Mouse (Mus musculus): ENCODE measurements at regions not wholly inside any gene's neighbourhood (a gene's known extent, or its start where the extent isn't known, plus 50 kb on each side); places are given as distances from the start of the nearest gene placed in this dataset.
"Not testable (repeated sequence)": the region's sequence is repeated elsewhere in the genome, so short reads cannot be mapped to it uniquely, and the experiment has no call there.

- H3K4me3 ChIP-seq, result no peak overlapping the region
- H3K4me1 ChIP-seq, result no peaks in the 10 kb centered on the region
- 65% methylated on average over 7 of the region's 7 CpGs for WGBS
- no peak overlapping the region for H3K27ac ChIP-seq
- no peaks in the 10 kb centered on the region for H3K36me3 ChIP-seq
- no peaks in the 10 kb centered on the region for H3K9me3 ChIP-seq
- no peak overlapping the region for H3K9ac ChIP-seq
- H3K4me2 ChIP-seq, result no peak overlapping the region
- H3K27me3 ChIP-seq, result no peaks in the 10 kb centered on the region
- ATAC-seq (ENCODE audit: borderline replicate concordance, extremely low read depth, low FRiP score, low TSS enrichment), result no peak
Observed at GRCm38 (mm10) chr13:72495353-72495752, 133.3 kb upstream of the Irx2 start.

- Histone ChIP-seq H3K4me1 (no peaks in the 10 kb centered on the region), H3K36me3 (no peaks in the 10 kb centered on the region), H3K27me3 (no peaks in the 10 kb centered on the region), H3K9ac (no peak overlapping the region), H3K9me3 (no peaks in the 10 kb centered on the region), H3K4me3 (no peak overlapping the region), H3K27ac (no peak overlapping the region), H3K4me2 (no peak overlapping the region)
- ATAC-seq (ENCODE audit: borderline replicate concordance, extremely low read depth, low FRiP score, low TSS enrichment), result no peak
- 70% methylated on average over 5 of the region's 5 CpGs for WGBS
Observed at GRCm38 (mm10) chr13:72497036-72497435, 131.6 kb upstream of the Irx2 start.

- Histone ChIP-seq H3K4me2 (no peak overlapping the region), H3K27me3 (no peaks in the 10 kb centered on the region), H3K9ac (no peak overlapping the region), H3K27ac (no peak overlapping the region), H3K36me3 (no peaks in the 10 kb centered on the region), H3K9me3 (no peaks in the 10 kb centered on the region), H3K4me1 (no peaks in the 10 kb centered on the region), H3K4me3 (no peak overlapping the region)
- 8% methylated on average over 10 of the region's 10 CpGs for WGBS
- ATAC-seq (ENCODE audit: borderline replicate concordance, extremely low read depth, low FRiP score, low TSS enrichment), result no peak
Observed at GRCm38 (mm10) chr13:72497521-72497920, 131.1 kb upstream of the Irx2 start.

GRCm38 (mm10) chr13:72505954-72506353 lies 122.7 kb upstream of the Irx2 start:
- WGBS, result 76% methylated on average over 4 of the region's 4 CpGs
- no peaks in the 10 kb centered on the region for H3K36me3 ChIP-seq
- H3K27me3 ChIP-seq, result no peaks in the 10 kb centered on the region
- no peak for ATAC-seq (ENCODE audit: borderline replicate concordance, extremely low read depth, low FRiP score, low TSS enrichment)
- H3K27ac ChIP-seq, result no peak overlapping the region
- no peaks in the 10 kb centered on the region for H3K4me1 ChIP-seq
- H3K4me3 ChIP-seq, result no peak overlapping the region
- no peak overlapping the region for H3K9ac ChIP-seq
- no peaks in the 10 kb centered on the region for H3K9me3 ChIP-seq
- H3K4me2 ChIP-seq, result no peak overlapping the region

- Histone ChIP-seq H3K27me3 (no peaks in the 10 kb centered on the region), H3K4me3 (no peak overlapping the region), H3K4me2 (no peak overlapping the region), H3K27ac (no peak overlapping the region), H3K9me3 (no peaks in the 10 kb centered on the region), H3K36me3 (no peaks in the 10 kb centered on the region), H3K9ac (no peak overlapping the region), H3K4me1 (no peaks in the 10 kb centered on the region)
- ATAC-seq (ENCODE audit: borderline replicate concordance, extremely low read depth, low FRiP score, low TSS enrichment), result no peak
- 62% methylated on average over 4 of the region's 4 CpGs for WGBS
Observed at GRCm38 (mm10) chr13:72538633-72539032, 90.0 kb upstream of the Irx2 start.

- Histone ChIP-seq H3K36me3 (no peaks in the 10 kb centered on the region), H3K9me3 (no peaks in the 10 kb centered on the region), H3K4me1 (no peaks in the 10 kb centered on the region), H3K4me3 (no peak overlapping the region), H3K27me3 (no peaks in the 10 kb centered on the region), H3K4me2 (no peak overlapping the region), H3K27ac (no peak overlapping the region), H3K9ac (no peak overlapping the region)
- ATAC-seq (ENCODE audit: borderline replicate concordance, extremely low read depth, low FRiP score, low TSS enrichment), result no peak
- WGBS, result 87% methylated on average over 3 of the region's 3 CpGs
Observed at GRCm38 (mm10) chr13:72541706-72542105, 86.9 kb upstream of the Irx2 start.

- no peaks in the 10 kb centered on the region for H3K9me3 ChIP-seq
- WGBS, result 67% methylated on average over 8 of the region's 8 CpGs
- no peak overlapping the region for H3K9ac ChIP-seq
- no peaks in the 10 kb centered on the region for H3K27me3 ChIP-seq
- ATAC-seq (ENCODE audit: borderline replicate concordance, extremely low read depth, low FRiP score, low TSS enrichment), result no peak
- no peak overlapping the region for H3K4me3 ChIP-seq
- H3K36me3 ChIP-seq, result no peaks in the 10 kb centered on the region
- H3K4me1 ChIP-seq, result no peaks in the 10 kb centered on the region
- H3K4me2 ChIP-seq, result no peak overlapping the region
- H3K27ac ChIP-seq, result no peak overlapping the region
Observed at GRCm38 (mm10) chr13:72557951-72558350, 70.7 kb upstream of the Irx2 start.

GRCm38 (mm10) chr13:72571871-72572270 lies 56.7 kb upstream of the Irx2 start:
- no peak overlapping the region for H3K4me2 ChIP-seq
- no peak overlapping the region for H3K9ac ChIP-seq
- H3K27me3 ChIP-seq, result no peaks in the 10 kb centered on the region
- no peaks in the 10 kb centered on the region for H3K9me3 ChIP-seq
- no peak overlapping the region for H3K4me3 ChIP-seq
- no peak overlapping the region for H3K27ac ChIP-seq
- no peaks in the 10 kb centered on the region for H3K36me3 ChIP-seq
- no peaks in the 10 kb centered on the region for H3K4me1 ChIP-seq
- no peak for ATAC-seq (ENCODE audit: borderline replicate concordance, extremely low read depth, low FRiP score, low TSS enrichment)
- 35% methylated on average over 7 of the region's 7 CpGs for WGBS

GRCm38 (mm10) chr13:72572846-72573245 lies 55.8 kb upstream of the Irx2 start:
- Histone ChIP-seq H3K4me2 (no peak overlapping the region), H3K36me3 (no peaks in the 10 kb centered on the region), H3K27ac (no peak overlapping the region), H3K9me3 (no peaks in the 10 kb centered on the region), H3K27me3 (no peaks in the 10 kb centered on the region), H3K4me3 (no peak overlapping the region), H3K9ac (no peak overlapping the region), H3K4me1 (no peaks in the 10 kb centered on the region)
- ATAC-seq (ENCODE audit: borderline replicate concordance, extremely low read depth, low FRiP score, low TSS enrichment), result no peak
- WGBS, result 47% methylated on average over 1 of the region's 1 CpGs

GRCm38 (mm10) chr13:72574126-72574525 lies 54.5 kb upstream of the Irx2 start:
- WGBS, result 66% methylated on average over 4 of the region's 4 CpGs
- not testable (repeated sequence) for H3K4me1 ChIP-seq; H3K4me2 ChIP-seq; ATAC-seq (ENCODE audit: borderline replicate concordance, extremely low read depth, low FRiP score, low TSS enrichment); H3K9ac ChIP-seq; H3K4me3 ChIP-seq; H3K27ac ChIP-seq; H3K9me3 ChIP-seq; H3K27me3 ChIP-seq; H3K36me3 ChIP-seq

- H3K9me3 ChIP-seq, result no peaks in the 10 kb centered on the region
- whole genome bisulfite sequencing, result 10% methylated on average over 6 of the region's 6 CpGs
- no peak overlapping the region for H3K4me3 ChIP-seq
- no peak overlapping the region for H3K27ac ChIP-seq
- ATAC-seq (ENCODE audit: borderline replicate concordance, extremely low read depth, low FRiP score, low TSS enrichment), result no peak
- H3K4me2 ChIP-seq, result no peak overlapping the region
- H3K27me3 ChIP-seq, result no peaks in the 10 kb centered on the region
- H3K36me3 ChIP-seq, result no peaks in the 10 kb centered on the region
- H3K4me1 ChIP-seq, result no peaks in the 10 kb centered on the region
- H3K9ac ChIP-seq, result no peak overlapping the region
Observed at GRCm38 (mm10) chr13:72576485-72576884, 52.1 kb upstream of the Irx2 start.

- H3K27me3 ChIP-seq, result no peaks in the 10 kb centered on the region
- H3K9me3 ChIP-seq, result no peaks in the 10 kb centered on the region
- no peak overlapping the region for H3K4me3 ChIP-seq
- WGBS, result 77% methylated on average over 3 of the region's 3 CpGs
- no peak for ATAC-seq (ENCODE audit: borderline replicate concordance, extremely low read depth, low FRiP score, low TSS enrichment)
- H3K4me1 ChIP-seq, result no peaks in the 10 kb centered on the region
- H3K9ac ChIP-seq, result no peak overlapping the region
- H3K4me2 ChIP-seq, result no peak overlapping the region
- H3K36me3 ChIP-seq, result no peaks in the 10 kb centered on the region
- no peak overlapping the region for H3K27ac ChIP-seq
Observed at GRCm38 (mm10) chr13:72578416-72578815, 50.2 kb upstream of the Irx2 start.
